Mouse (Mus musculus) liver, postnatal 0 days (tissue): Measurements from ENCODE around the gene Pla2g3. TPM values are rescaled to one million over a fixed set of nuclear protein-coding genes. Genes with fewer than 3 reads are reported as not detected.
A peak's percentile ranks its signal among the peaks of the same experiment; 100 is the strongest.

Experiments
- ATAC-seq: fragments of 200-750 bp; cut with Nextera tagmentation; 2 replicates; pipeline ENCODE4 v1.8.0; 2017; ENCODE audit warnings: mild to moderate bottlenecking, moderate library complexity
- DNase-seq: peaks from one replicate; pipeline ENCODE4 v3.0.0-alpha.2; 2016
- H3K27ac ChIP-seq: fragments of 300-500 bp; sonication (generic); 2 replicates; pipeline ENCODE4 v1.5.1; 2014; ENCODE audit warnings: antibody characterized with exemption, moderate library complexity, mild to moderate bottlenecking, low read depth
- H3K27me3 ChIP-seq: fragments of 300-500 bp; sonication (generic); 2 replicates; pipeline ENCODE4 v1.6.1; 2014; ENCODE audit warnings: low read length, control low read depth, mixed read lengths; ENCODE audit not compliant: insufficient read depth
- H3K36me3 ChIP-seq: fragments of 300-500 bp; sonication (generic); replicated peaks from 2 replicates; pipeline ENCODE4 v1.6.1; 2014; ENCODE audit warnings: mild to moderate bottlenecking, control low read depth, low read length, moderate library complexity, mixed read lengths; ENCODE audit not compliant: insufficient read depth
- H3K4me1 ChIP-seq: fragments of 300-500 bp; sonication (generic); 2 replicates; pipeline ENCODE4 v1.6.1; 2014; ENCODE audit warnings: antibody characterized with exemption, mild to moderate bottlenecking, control low read depth; ENCODE audit not compliant: insufficient read depth
- H3K4me2 ChIP-seq: fragments of 300-500 bp; sonication (generic); 2 replicates; pipeline ENCODE4 v1.6.1; 2014; ENCODE audit warnings: low read depth, mild to moderate bottlenecking, low read length, moderate library complexity, mixed read lengths
- H3K4me3 ChIP-seq: fragments of 300-500 bp; sonication (generic); 2 replicates; pipeline ENCODE4 v1.5.1; 2014; ENCODE audit warnings: low read depth, low read length
- H3K9ac ChIP-seq: fragments of 300-500 bp; sonication (generic); replicated peaks from 2 replicates; pipeline ENCODE4 v1.6.1; 2014; ENCODE audit warnings: mild to moderate bottlenecking, moderate library complexity
- H3K9me3 ChIP-seq: fragments of 300-500 bp; sonication (generic); 2 replicates; pipeline ENCODE4 v1.6.1; 2016; ENCODE audit warnings: mild to moderate bottlenecking, control low read depth, low read length, mixed read lengths
- CTCF ChIP-seq: sonication (generic); IDR thresholded peaks from 2 replicates; pipeline ENCODE4 v1.5.1; 2016; ENCODE audit warnings: antibody characterized with exemption, low read depth
- EP300 ChIP-seq: IDR thresholded peaks from 2 replicates; pipeline ENCODE4 v1.6.1; 2016; ENCODE audit warnings: antibody characterized with exemption, low read depth, mild to moderate bottlenecking
- whole genome bisulfite sequencing: fragments of 180-500 bp; shearing (Covaris S2); extraction: QIAGEN DNeasy Blood & Tissue Kit; methylation state at CpG from one replicate; pipeline ENCODE4 v1.1.7; 2014; ENCODE audit not compliant: insufficient replicate concordance; 5-methylcytosine and 5-hydroxymethylcytosine counted together
- polyA plus RNA-seq: library from polyadenylated mRNA; unstranded; fragments of >200 nt; fragmentation: Nextera tagmentation; extraction: Ambion mirVana; gene quantifications from 2 replicates; pipeline ENCODE4 v1.2.1, GENCODE M21; 2015

Gene Pla2g3
- polyA plus RNA-seq, 1 experiment from 2014 or later: 0.07 TPM

GRCm38 (mm10) chr11:3509181-3510085 is 21.3 kb downstream of the Pla2g3 start:
- TF ChIP-seq CTCF (no peak), EP300 (no peak)
- no peak for DNase-seq
- Histone ChIP-seq H3K27ac (0 out of 2 replicates have a peak overlapping the region, but pooled peaks have one; percentile 1), H3K4me1 (peaks cover 15% of the 10 kb centered on the region; the same call in 1 of the 2 replicates), H3K27me3 (no peaks in the 10 kb centered on the region), H3K9ac (no peak overlapping the region), H3K4me3 (no peak overlapping the region), H3K36me3 (no peaks in the 10 kb centered on the region), H3K4me2 (no peak overlapping the region), H3K9me3 (no peaks in the 10 kb centered on the region)
- 50% methylated on average over 8 of the region's 8 CpGs for WGBS
- no peak for ATAC-seq

GRCm38 (mm10) chr11:3510321-3510720 is 22.2 kb downstream of the Pla2g3 start:
- Histone ChIP-seq H3K27me3 (0 out of 2 replicates have a peak, but pooled peaks cover 2% of the 10 kb centered on the region), H3K4me1 (peaks cover 15% of the 10 kb centered on the region; the same call in 1 of the 2 replicates), H3K36me3 (no peaks in the 10 kb centered on the region), H3K9me3 (no peaks in the 10 kb centered on the region), H3K27ac (no peak overlapping the region), H3K4me3 (no peak overlapping the region), H3K9ac (no peak overlapping the region), H3K4me2 (no peak overlapping the region)
- DNase-seq: peak; percentile 31
- TF ChIP-seq CTCF (no peak), EP300 (no peak)
- no peak for ATAC-seq
- 35% methylated on average over 2 of the region's 2 CpGs for WGBS

GRCm38 (mm10) chr11:3513291-3513690 is 25.2 kb downstream of the Pla2g3 start:
- Histone ChIP-seq H3K4me2 (no peak overlapping the region), H3K27me3 (peaks cover 27% of the 10 kb centered on the region), H3K4me1 (peaks cover 24% of the 10 kb centered on the region), H3K9me3 (no peaks in the 10 kb centered on the region), H3K4me3 (no peak overlapping the region), H3K36me3 (no peaks in the 10 kb centered on the region), H3K27ac (no peak overlapping the region), H3K9ac (no peak overlapping the region)
- WGBS: 83% methylated on average over 6 of the region's 6 CpGs
- no peak for DNase-seq
- TF ChIP-seq CTCF: no peak
- TF ChIP-seq EP300: no peak
- no peak for ATAC-seq

- H3K4me1 ChIP-seq: peaks cover 18% of the 10 kb centered on the region
- peak within 1 kb of the TSS; percentile 39; the same call in 1 of the 2 replicates for H3K9ac ChIP-seq
- ATAC-seq (peak; percentile 82), DNase-seq (peak; percentile 84)
- TF ChIP-seq EP300: no peak
- TF ChIP-seq CTCF: peak; percentile 97
- 1% methylated on average over 26 of the region's 26 CpGs for WGBS
- H3K4me3 ChIP-seq: peak within 1 kb of the TSS; percentile 41
- peaks cover 27% of the 10 kb centered on the region for H3K27me3 ChIP-seq
- H3K9me3 ChIP-seq: no peaks in the 10 kb centered on the region
- H3K36me3 ChIP-seq: no peaks in the 10 kb centered on the region
- H3K27ac ChIP-seq: no peak within 1 kb of the TSS
- H3K4me2 ChIP-seq: peak within 1 kb of the TSS; percentile 71
These were observed 26.5 kb downstream of the Pla2g3 start, which contains the start of gene Selenom for GRCm38 (mm10) chr11:3514529-3515054. Gene Selenom, plus strand, starts transcription at chr11:3514684.

GRCm38 (mm10) chr11:3515216-3515615 is 27.1 kb downstream of the Pla2g3 start:
- WGBS: 20% methylated on average over 4 of the region's 4 CpGs
- no peak for TF ChIP-seq EP300
- no peak for TF ChIP-seq CTCF
- H3K27me3 ChIP-seq: peaks cover 27% of the 10 kb centered on the region
- no peaks in the 10 kb centered on the region for H3K36me3 ChIP-seq
- H3K4me3 ChIP-seq: peak overlapping the region; percentile 41
- H3K4me1 ChIP-seq: peaks cover 14% of the 10 kb centered on the region
- ATAC-seq (no peak), DNase-seq (no peak)
- no peak overlapping the region for H3K9ac ChIP-seq
- H3K9me3 ChIP-seq: no peaks in the 10 kb centered on the region
- H3K4me2 ChIP-seq: peak overlapping the region; percentile 71
- H3K27ac ChIP-seq: no peak overlapping the region

- no peak overlapping the region for H3K9ac ChIP-seq
- peaks cover 14% of the 10 kb centered on the region for H3K4me1 ChIP-seq
- H3K4me3 ChIP-seq: no peak overlapping the region; the same call in 1 of the 2 replicates
- no peak for TF ChIP-seq CTCF
- no peak for TF ChIP-seq EP300
- DNase-seq: no peak
- H3K27ac ChIP-seq: no peak overlapping the region
- ATAC-seq: no peak
- no peaks in the 10 kb centered on the region for H3K9me3 ChIP-seq
- 83% methylated on average over 4 of the region's 4 CpGs for WGBS
- H3K36me3 ChIP-seq: no peaks in the 10 kb centered on the region
- H3K27me3 ChIP-seq: peaks cover 27% of the 10 kb centered on the region
- peak overlapping the region; percentile 71; the same call in 1 of the 2 replicates for H3K4me2 ChIP-seq
These were observed 27.6 kb downstream of the Pla2g3 start for GRCm38 (mm10) chr11:3515637-3516036.
